Mouse (Mus musculus) WW6 (cell line): ENCODE data around the gene Ikzf1.
A peak's percentile ranks its signal among the peaks of the same experiment; 100 is the strongest.

Source experiments
- DNase-seq: peaks from one replicate; pipeline ENCODE4 v3.0.0-alpha.2; 2013; ENCODE audit warnings: low read depth, low spot score

The Ikzf1 gene

DNA sequence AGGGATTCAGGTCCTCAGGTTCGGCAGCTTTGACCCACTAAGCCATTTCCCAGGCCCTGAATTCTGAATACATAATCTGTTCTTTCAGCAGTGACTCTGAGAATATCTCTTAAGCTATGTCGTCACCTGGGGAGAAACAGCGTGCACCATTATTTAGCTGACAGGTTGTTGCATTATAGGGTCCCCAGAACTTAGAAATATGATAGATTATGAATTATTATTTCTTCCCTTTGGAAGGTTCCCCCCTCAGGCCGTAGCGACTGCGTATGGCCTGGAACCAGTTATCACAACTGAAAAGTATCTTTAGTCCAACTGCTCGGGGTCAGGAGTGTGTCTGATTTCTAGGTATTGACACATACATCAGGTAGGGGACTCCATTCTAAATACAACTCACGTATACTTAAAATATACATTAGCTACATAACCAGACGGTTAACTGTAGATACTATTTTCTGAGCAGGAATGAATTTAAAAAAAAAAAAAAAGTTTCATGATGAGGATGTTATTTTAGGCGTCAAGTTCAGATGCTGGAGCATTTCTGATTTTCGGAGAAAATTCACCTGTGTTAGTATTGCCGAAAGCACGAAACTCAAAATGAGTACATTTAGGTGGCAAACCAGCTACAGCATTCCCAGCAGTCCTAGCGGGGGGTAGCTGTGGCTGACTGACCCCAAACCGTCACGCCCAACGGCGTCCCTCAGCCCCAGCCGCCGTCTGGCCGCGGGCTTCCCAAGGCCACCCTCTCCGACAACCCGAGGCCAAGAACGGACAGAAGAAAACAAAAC is 123.4 kb downstream of the Ikzf1 start:
- DNase-seq = no peak

- peak; percentile 99 for DNase-seq
Observed at GRCm38 (mm10) chr11:11808820-11809403, 124.1 kb downstream of the Ikzf1 start, which contains the start of gene Fignl1. Fignl1 (minus strand) TSS chr11:11808962.

GRCm38 (mm10) chr11:11809404-11810175 is 124.8 kb downstream of the Ikzf1 start:
- peak; percentile 67 for DNase-seq

DNA sequence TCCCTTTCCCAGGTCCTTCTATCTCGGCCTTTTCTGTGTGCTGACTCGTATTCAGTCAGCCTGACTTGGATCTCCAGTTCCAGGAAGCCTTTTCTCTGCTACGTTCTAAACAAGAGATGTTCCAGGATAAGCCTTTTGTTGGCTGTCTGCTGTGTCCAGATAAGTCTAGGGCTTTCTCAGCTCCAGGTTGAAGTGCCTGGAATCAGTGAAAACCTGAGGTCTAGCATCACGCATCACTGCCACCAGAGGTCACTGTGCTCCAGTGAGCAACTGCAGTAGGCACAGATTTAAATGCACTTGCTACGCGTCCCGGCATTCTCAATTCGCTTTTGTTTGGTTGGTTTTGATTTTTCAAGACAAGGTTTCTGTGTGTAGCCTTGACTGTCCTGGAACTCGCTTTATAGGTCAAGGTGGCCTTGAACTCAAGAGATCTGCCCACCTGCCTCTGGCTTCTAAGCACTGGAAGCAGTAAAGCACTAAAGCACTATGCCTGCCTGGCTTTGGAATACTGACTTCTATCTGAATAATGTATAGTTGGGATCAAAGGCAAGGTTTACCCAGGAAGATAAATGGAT is 127.2 kb downstream of the Ikzf1 start:
- peak; percentile 85 for DNase-seq

DNA sequence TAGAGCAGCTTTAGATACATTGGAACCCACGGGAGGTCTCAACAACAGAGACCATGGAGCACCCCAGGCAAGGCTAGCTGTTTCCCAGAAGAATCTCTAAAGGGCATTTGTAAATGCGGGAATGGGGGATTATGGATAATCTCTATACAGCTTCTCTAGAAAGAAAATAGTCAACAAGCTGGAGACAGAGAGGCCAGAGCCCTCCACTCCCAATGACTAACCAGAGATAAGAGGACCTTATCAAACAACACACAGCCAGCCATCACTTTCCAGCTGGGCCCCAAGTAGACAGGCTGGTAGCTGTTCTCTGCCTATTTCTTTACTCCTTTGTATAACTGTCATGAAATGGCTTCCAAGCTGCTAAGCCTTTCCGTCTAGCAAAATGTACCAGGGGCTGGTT is 130.9 kb downstream of the Ikzf1 start:
- DNase-seq = no peak

GRCm38 (mm10) chr11:11818797-11819196 is 134.0 kb downstream of the Ikzf1 start:
- no peak for DNase-seq

DNA sequence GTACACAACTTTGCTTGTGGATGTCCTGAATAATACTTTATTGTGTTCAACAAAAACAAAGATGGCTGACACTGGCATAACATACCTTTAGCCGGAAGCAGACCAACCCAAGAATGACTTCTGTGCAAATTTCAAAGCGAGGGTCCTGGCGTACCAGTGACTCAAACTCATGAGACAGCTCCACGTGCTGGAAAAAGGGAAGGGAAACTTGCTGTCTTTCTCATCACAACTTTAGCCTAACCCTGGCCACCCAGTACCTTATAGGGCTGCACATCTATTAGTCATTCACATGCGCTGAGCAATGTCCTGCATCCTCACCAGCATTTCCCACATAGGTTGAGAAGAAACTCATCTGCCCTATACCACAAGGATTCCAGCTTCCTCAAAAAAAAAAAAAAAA is 134.4 kb downstream of the Ikzf1 start:
- DNase-seq = no peak

DNA sequence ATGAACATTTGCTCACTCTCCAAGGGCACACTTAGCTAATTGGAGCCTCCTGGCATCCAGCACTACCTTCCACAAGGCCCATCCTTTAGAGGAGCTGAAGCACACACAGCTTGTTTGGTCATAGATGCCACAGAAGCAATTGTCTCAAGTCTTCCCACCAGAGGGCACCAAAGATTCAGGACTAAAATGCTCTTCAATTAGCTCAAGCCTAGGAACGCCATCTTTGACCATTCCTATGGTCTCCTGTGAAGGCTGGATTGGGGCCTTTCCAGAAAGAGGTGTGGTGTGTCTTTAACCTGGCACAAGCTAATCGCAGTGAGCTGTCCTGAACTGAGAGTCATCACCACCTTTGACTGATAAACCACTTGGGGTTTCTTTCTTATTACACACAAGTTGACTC is 135.4 kb downstream of the Ikzf1 start:
- DNase-seq = peak; percentile 89

DNA sequence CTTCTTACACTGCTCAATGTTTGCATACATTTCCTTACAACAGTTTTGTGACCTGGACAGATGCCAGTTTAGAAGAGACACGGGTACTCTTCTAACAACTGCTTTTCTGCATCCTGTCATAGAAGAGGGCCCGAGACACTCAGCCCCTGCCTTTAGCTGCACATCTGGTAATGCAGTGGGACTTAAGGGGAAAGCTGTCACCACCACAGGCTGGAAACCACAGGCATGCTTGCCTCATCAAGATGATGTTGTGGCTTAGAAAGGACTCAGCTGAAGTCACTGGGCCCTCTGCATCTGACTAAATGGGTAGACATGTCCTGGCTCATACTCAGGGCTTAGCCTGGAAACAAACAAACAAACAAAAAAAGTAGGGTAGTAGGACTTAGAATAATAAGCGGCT is 135.9 kb downstream of the Ikzf1 start:
- DNase-seq = no peak

DNA sequence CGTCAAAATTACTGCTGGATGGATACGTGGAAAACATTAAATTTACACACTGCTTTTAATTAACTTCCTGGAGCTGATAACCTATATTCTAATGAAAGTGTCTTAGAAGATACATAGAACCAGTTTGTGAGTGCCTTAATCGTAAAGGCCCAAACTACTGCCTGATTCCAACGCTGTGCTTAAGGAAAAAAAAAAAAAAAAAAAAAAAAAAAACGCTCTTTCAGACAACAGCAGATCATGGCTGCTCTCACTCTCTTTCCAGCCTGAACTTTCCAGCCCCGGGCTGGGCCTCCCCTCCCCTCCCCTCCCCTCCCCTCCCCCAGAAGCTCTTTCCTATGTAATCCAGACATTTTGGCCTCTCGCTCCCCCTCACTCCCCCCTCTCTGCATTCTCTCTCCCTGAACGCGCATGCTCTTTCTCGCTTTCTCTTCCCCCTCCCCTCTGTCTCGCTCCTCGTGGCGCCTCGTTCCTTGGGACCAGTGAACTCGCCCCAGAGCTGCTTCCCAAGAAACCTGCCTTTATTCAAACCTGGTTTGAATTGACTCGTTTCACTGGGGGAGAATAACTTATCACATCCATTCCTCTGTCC is 136.7 kb downstream of the Ikzf1 start:
- peak; percentile 89 for DNase-seq
